Mouse (Mus musculus): ENCODE measurements at regions not wholly inside any gene's neighbourhood (a gene's known extent, or its start where the extent isn't known, plus 50 kb on each side); places are given as distances from the start of the nearest gene placed in this dataset.

GRCm38 (mm10) chr5:147794711-147795532 lies 65.3 kb upstream of the Pomp start:
- Histone ChIP-seq H3K27me3 (ENCODE audit: insufficient read depth, low read length) (no peaks in the 10 kb centered on the region), H3K4me1 (ENCODE audit: insufficient read depth, low read length) (no peaks in the 10 kb centered on the region), H3K36me3 (ENCODE audit: insufficient read depth, low read length) (no peaks in the 10 kb centered on the region), H3K27ac (ENCODE audit: low read depth, low read length) (no peak overlapping the region), H3K9ac (replicated peaks; ENCODE audit: low read length, poor library complexity, severe bottlenecking) (no peak overlapping the region), H3K4me2 (ENCODE audit: low read depth, low read length, poor library complexity, severe bottlenecking) (no peak overlapping the region), H3K4me3 (ENCODE audit: low read depth, low read length) (no peak overlapping the region), H3K9me3 (ENCODE audit: low read length) (no peaks in the 10 kb centered on the region)
- no peak for TF ChIP-seq CTCF (IDR thresholded peaks at IDR 0.05)
- DNase-seq (ENCODE audit: low spot score) (no peak), ATAC-seq (ENCODE audit: low FRiP score) (no peak)
- WGBS: 75% methylated on average over 17 of the region's 17 CpGs

GRCm38 (mm10) chr5:147793059-147793458 lies 67.2 kb upstream of the Pomp start:
- no peak for DNase-seq (ENCODE audit: low spot score)
- Histone ChIP-seq H3K36me3 (ENCODE audit: insufficient read depth, low read length) (no peaks in the 10 kb centered on the region), H3K27me3 (ENCODE audit: insufficient read depth, low read length) (no peaks in the 10 kb centered on the region), H3K4me3 (ENCODE audit: low read depth, low read length) (no peak overlapping the region), H3K4me1 (ENCODE audit: insufficient read depth, low read length) (no peaks in the 10 kb centered on the region), H3K27ac (ENCODE audit: low read depth, low read length) (no peak overlapping the region), H3K4me2 (ENCODE audit: low read depth, low read length, poor library complexity, severe bottlenecking) (no peak overlapping the region), H3K9me3 (ENCODE audit: low read length) (no peaks in the 10 kb centered on the region), H3K9ac (replicated peaks; ENCODE audit: low read length, poor library complexity, severe bottlenecking) (no peak overlapping the region)
- ATAC-seq (ENCODE audit: low FRiP score): no peak
- 48% methylated on average over 9 of the region's 9 CpGs for WGBS
- TF ChIP-seq CTCF (IDR thresholded peaks at IDR 0.05): no peak

DNA sequence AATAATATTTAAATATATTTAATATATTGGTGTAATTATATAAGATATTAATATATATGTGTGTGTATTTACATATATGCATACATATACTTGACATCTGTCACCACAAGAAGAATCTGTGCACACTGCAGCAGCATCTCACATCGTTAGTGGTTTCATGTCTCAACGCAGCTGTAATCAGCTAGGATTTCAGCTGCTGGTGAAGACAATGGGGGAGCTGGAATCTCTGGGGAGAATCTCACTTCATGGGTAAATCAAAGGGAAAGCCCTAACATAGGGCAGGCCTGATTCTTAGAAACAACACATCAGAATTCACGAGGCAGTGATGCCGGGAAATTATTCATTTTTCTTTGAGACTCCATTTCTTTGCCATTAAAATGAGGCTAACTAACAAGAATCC lies 66.8 kb upstream of the Flt1 start:
- Histone ChIP-seq H3K9ac (replicated peaks; ENCODE audit: low read length, poor library complexity, severe bottlenecking) (no peak overlapping the region), H3K4me3 (ENCODE audit: low read depth, low read length) (no peak overlapping the region), H3K4me2 (ENCODE audit: low read depth, low read length, poor library complexity, severe bottlenecking) (no peak overlapping the region), H3K36me3 (ENCODE audit: insufficient read depth, low read length) (no peaks in the 10 kb centered on the region), H3K27me3 (ENCODE audit: insufficient read depth, low read length) (no peaks in the 10 kb centered on the region), H3K27ac (ENCODE audit: low read depth, low read length) (no peak overlapping the region), H3K4me1 (ENCODE audit: insufficient read depth, low read length) (no peaks in the 10 kb centered on the region), H3K9me3 (ENCODE audit: low read length) (no peaks in the 10 kb centered on the region)
- 38% methylated on average over 4 of the region's 4 CpGs for WGBS
- DNase-seq (ENCODE audit: low spot score) (no peak), ATAC-seq (ENCODE audit: low FRiP score) (no peak)
- TF ChIP-seq CTCF (IDR thresholded peaks at IDR 0.05): no peak

DNA sequence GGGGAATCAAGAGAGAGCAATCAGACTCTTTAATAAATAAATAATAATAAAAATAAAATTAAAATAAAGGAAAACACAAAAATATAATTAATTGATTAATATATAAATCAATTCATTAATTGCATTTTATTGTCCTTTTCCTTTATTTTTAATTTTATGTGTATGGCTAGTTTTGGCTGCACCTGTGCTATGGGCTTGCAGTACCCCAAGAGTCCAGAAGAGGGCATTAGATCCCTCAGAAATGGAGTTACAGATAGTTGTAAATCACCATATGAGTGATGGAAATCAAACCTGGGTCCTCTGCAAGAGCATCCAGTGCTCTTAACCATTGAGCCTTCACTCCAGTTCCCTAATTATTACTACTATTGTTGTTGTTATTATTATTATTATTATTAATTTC lies 65.3 kb upstream of the Flt1 start:
- Histone ChIP-seq H3K27ac (ENCODE audit: low read depth, low read length) (no peak overlapping the region), H3K4me3 (ENCODE audit: low read depth, low read length) (no peak overlapping the region), H3K9ac (replicated peaks; ENCODE audit: low read length, poor library complexity, severe bottlenecking) (no peak overlapping the region), H3K4me2 (ENCODE audit: low read depth, low read length, poor library complexity, severe bottlenecking) (no peak overlapping the region), H3K27me3 (ENCODE audit: insufficient read depth, low read length) (no peaks in the 10 kb centered on the region), H3K4me1 (ENCODE audit: insufficient read depth, low read length) (no peaks in the 10 kb centered on the region), H3K36me3 (ENCODE audit: insufficient read depth, low read length) (no peaks in the 10 kb centered on the region), H3K9me3 (ENCODE audit: low read length) (no peaks in the 10 kb centered on the region)
- ATAC-seq (ENCODE audit: low FRiP score) (no peak), DNase-seq (ENCODE audit: low spot score) (no peak)
- TF ChIP-seq CTCF (IDR thresholded peaks at IDR 0.05): no peak; the same call in 1 of the 2 replicates

DNA sequence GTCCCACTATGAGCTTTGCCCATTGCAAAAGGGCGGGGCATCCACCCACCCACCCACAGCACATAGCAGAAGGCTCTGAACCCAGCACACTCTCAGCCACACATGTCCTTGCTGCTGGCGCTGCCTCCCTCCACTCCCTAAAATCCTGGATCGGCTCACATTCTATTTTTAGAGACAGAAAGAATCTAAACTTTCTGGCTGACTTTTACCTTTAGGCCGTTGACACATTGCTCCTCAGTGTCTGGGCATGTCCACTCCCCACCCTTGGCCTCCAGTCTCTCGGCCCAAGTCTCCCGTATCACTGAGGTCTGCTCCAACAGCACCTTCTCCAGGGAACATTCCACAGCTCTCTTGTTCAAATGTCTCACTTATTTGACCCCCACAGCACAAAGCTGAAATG lies 62.7 kb upstream of the Flt1 start:
- DNase-seq (ENCODE audit: low spot score): no peak
- ATAC-seq (ENCODE audit: low FRiP score): no peak
- Histone ChIP-seq H3K9ac (replicated peaks; ENCODE audit: low read length, poor library complexity, severe bottlenecking) (no peak overlapping the region), H3K27me3 (ENCODE audit: insufficient read depth, low read length) (no peaks in the 10 kb centered on the region), H3K4me1 (ENCODE audit: insufficient read depth, low read length) (no peaks in the 10 kb centered on the region), H3K27ac (ENCODE audit: low read depth, low read length) (no peak overlapping the region), H3K36me3 (ENCODE audit: insufficient read depth, low read length) (no peaks in the 10 kb centered on the region), H3K4me3 (ENCODE audit: low read depth, low read length) (no peak overlapping the region), H3K9me3 (ENCODE audit: low read length) (no peaks in the 10 kb centered on the region), H3K4me2 (ENCODE audit: low read depth, low read length, poor library complexity, severe bottlenecking) (no peak overlapping the region)
- 83% methylated on average over 6 of the region's 6 CpGs for WGBS
- TF ChIP-seq CTCF (IDR thresholded peaks at IDR 0.05): no peak

GRCm38 (mm10) chr5:147786857-147787256 lies 61.0 kb upstream of the Flt1 start:
- no peak overlapping the region for H3K4me2 ChIP-seq (ENCODE audit: low read depth, low read length, poor library complexity, severe bottlenecking)
- no peaks in the 10 kb centered on the region for H3K4me1 ChIP-seq (ENCODE audit: insufficient read depth, low read length)
- DNase-seq (ENCODE audit: low spot score) (no peak), ATAC-seq (ENCODE audit: low FRiP score) (no peak)
- no peak overlapping the region for H3K9ac ChIP-seq (replicated peaks; ENCODE audit: low read length, poor library complexity, severe bottlenecking)
- no peak overlapping the region for H3K27ac ChIP-seq (ENCODE audit: low read depth, low read length)
- TF ChIP-seq CTCF (IDR thresholded peaks at IDR 0.05): no peak
- H3K9me3 ChIP-seq (ENCODE audit: low read length): no peaks in the 10 kb centered on the region
- 70% methylated on average over 5 of the region's 5 CpGs for WGBS
- no peak overlapping the region for H3K4me3 ChIP-seq (ENCODE audit: low read depth, low read length)
- 0 out of 2 replicates have a peak, but pooled peaks cover 3% of the 10 kb centered on the region for H3K27me3 ChIP-seq (ENCODE audit: insufficient read depth, low read length)
- no peaks in the 10 kb centered on the region for H3K36me3 ChIP-seq (ENCODE audit: insufficient read depth, low read length)

All from midbrain, postnatal 0 days (tissue).